Mouse (Mus musculus) cerebellum, postnatal 36 days (tissue): Measurements from ENCODE around the gene Olfr983.

ENCODE experiments used
- DNase-seq, 2 experiments: peaks; one replicate each; pipeline ENCODE4 v3.0.0; 2021 to 2022; ENCODE audit warnings: mixed read lengths in 2 of 2

Gene Olfr983

GRCm38 (mm10) chr9:40093495-40093894 lies at the start of gene Olfr983:
Gene Olfr983 (minus strand): TSS chr9:40093595.
- no peak for DNase-seq

GRCm38 (mm10) chr9:40141544-40141943 lies 48.1 kb upstream of the Olfr983 start:
- DNase-seq: no peak

- no peak for DNase-seq
Observed at GRCm38 (mm10) chr9:40139484-40139883, 46.1 kb upstream of the Olfr983 start.

GRCm38 (mm10) chr9:40136987-40137688 lies 43.7 kb upstream of the Olfr983 start:
- DNase-seq: no peak

GRCm38 (mm10) chr9:40130556-40130955 lies 37.2 kb upstream of the Olfr983 start:
- no peak for DNase-seq

GRCm38 (mm10) chr9:40130084-40130483 lies 36.7 kb upstream of the Olfr983 start, which contains the start of gene Olfr985:
Gene Olfr985 (minus strand): TSS chr9:40130184.
- DNase-seq: no peak

GRCm38 (mm10) chr9:40117287-40117659 lies 23.9 kb upstream of the Olfr983 start:
- no peak for DNase-seq

GRCm38 (mm10) chr9:40116645-40117286 lies 23.4 kb upstream of the Olfr983 start:
- no peak for DNase-seq

GRCm38 (mm10) chr9:40114106-40114505 lies 20.7 kb upstream of the Olfr983 start, which contains the start of gene Olfr984:
Gene Olfr984 (minus strand): TSS chr9:40114206.
- DNase-seq: no peak

- no peak for DNase-seq
Observed at GRCm38 (mm10) chr9:40094769-40095168, 1.4 kb upstream of the Olfr983 start.

- no peak for DNase-seq
Observed at GRCm38 (mm10) chr9:40073529-40073928, 19.9 kb downstream of the Olfr983 start, which contains the start of gene Olfr982. Gene Olfr982 (plus strand): TSS chr9:40073829.

GRCm38 (mm10) chr9:40050138-40050537 lies 43.3 kb downstream of the Olfr983 start:
- no peak for DNase-seq
